Mouse (Mus musculus): Measurements from ENCODE around the gene Nynrin. TPM values are rescaled to one million over a fixed set of nuclear protein-coding genes. Genes with fewer than 3 reads are reported as not detected.

The Nynrin gene
- polyA plus RNA-seq, 1 experiment = 1.4 TPM

GRCm38 (mm10) chr14:55838740-55839139, 15.1 kb upstream of the Nynrin start:
- peaks cover 43% of the 10 kb centered on the region for H3K27me3 ChIP-seq (replicated peaks)
- peaks cover 23% of the 10 kb centered on the region for H3K4me1 ChIP-seq
- no peak overlapping the region for H3K4me3 ChIP-seq (replicated peaks)
- no peaks in the 10 kb centered on the region for H3K36me3 ChIP-seq (replicated peaks; ENCODE audit: low read length)
- H3K9me3 ChIP-seq = no peaks in the 10 kb centered on the region
- TF ChIP-seq GATA1 (IDR thresholded peaks at IDR 0.05; ENCODE audit: borderline replicate concordance, low read length) (no peak), FLI1 (IDR thresholded peaks at IDR 0.05; ENCODE audit: low read length) (no peak)

- Histone ChIP-seq H3K4me1 (peaks cover 18% of the 10 kb centered on the region), H3K4me3 (replicated peaks) (no peak overlapping the region), H3K27me3 (replicated peaks) (peaks cover 45% of the 10 kb centered on the region), H3K9me3 (no peaks in the 10 kb centered on the region), H3K36me3 (replicated peaks; ENCODE audit: low read length) (no peaks in the 10 kb centered on the region)
- TF ChIP-seq FLI1 (IDR thresholded peaks at IDR 0.05; ENCODE audit: low read length) = no peak
- TF ChIP-seq GATA1 (IDR thresholded peaks at IDR 0.05; ENCODE audit: borderline replicate concordance, low read length) = no peak
Measured at GRCm38 (mm10) chr14:55840853-55841366, 12.9 kb upstream of the Nynrin start.

- TF ChIP-seq FLI1 (IDR thresholded peaks at IDR 0.05; ENCODE audit: low read length) (no peak), GATA1 (IDR thresholded peaks at IDR 0.05; ENCODE audit: borderline replicate concordance, low read length) (no peak)
Measured at GRCm38 (mm10) chr14:55842794-55843193, 11.0 kb upstream of the Nynrin start.

GRCm38 (mm10) chr14:55845506-55846294, 8.1 kb upstream of the Nynrin start:
- Histone ChIP-seq H3K36me3 (replicated peaks; ENCODE audit: low read length) (no peaks in the 10 kb centered on the region), H3K27me3 (replicated peaks) (peaks cover 40% of the 10 kb centered on the region), H3K9me3 (no peaks in the 10 kb centered on the region), H3K4me3 (replicated peaks) (no peak overlapping the region), H3K4me1 (peaks cover 12% of the 10 kb centered on the region)
- no peak for TF ChIP-seq GATA1 (IDR thresholded peaks at IDR 0.05; ENCODE audit: borderline replicate concordance, low read length)
- no peak for TF ChIP-seq FLI1 (IDR thresholded peaks at IDR 0.05; ENCODE audit: low read length)

More at GRCm38 (mm10) chr14:55842794-55843193, 11.0 kb upstream of the Nynrin start:
- Histone ChIP-seq H3K36me3 (replicated peaks; ENCODE audit: low read length) (no peaks in the 10 kb centered on the region), H3K9me3 (no peaks in the 10 kb centered on the region), H3K27me3 (replicated peaks) (peaks cover 51% of the 10 kb centered on the region), H3K4me1 (peaks cover 18% of the 10 kb centered on the region), H3K4me3 (replicated peaks) (no peak overlapping the region)

GRCm38 (mm10) chr14:55850885-55851284, 2.9 kb upstream of the Nynrin start:
- no peaks in the 10 kb centered on the region for H3K9me3 ChIP-seq
- TF ChIP-seq FLI1 (IDR thresholded peaks at IDR 0.05; ENCODE audit: low read length) = no peak
- no peak for TF ChIP-seq GATA1 (IDR thresholded peaks at IDR 0.05; ENCODE audit: borderline replicate concordance, low read length)
- peaks cover 30% of the 10 kb centered on the region for H3K4me1 ChIP-seq
- no peak overlapping the region for H3K4me3 ChIP-seq (replicated peaks)
- H3K36me3 ChIP-seq (replicated peaks; ENCODE audit: low read length) = no peaks in the 10 kb centered on the region
- peaks cover 62% of the 10 kb centered on the region for H3K27me3 ChIP-seq (replicated peaks)

GRCm38 (mm10) chr14:55852646-55853551, 911 bp upstream of the Nynrin start:
- no peaks in the 10 kb centered on the region for H3K9me3 ChIP-seq
- peaks cover 40% of the 10 kb centered on the region for H3K4me1 ChIP-seq
- H3K27me3 ChIP-seq (replicated peaks) = peaks cover 58% of the 10 kb centered on the region
- no peak for TF ChIP-seq FLI1 (IDR thresholded peaks at IDR 0.05; ENCODE audit: low read length)
- TF ChIP-seq GATA1 (IDR thresholded peaks at IDR 0.05; ENCODE audit: borderline replicate concordance, low read length) = no peak
- no peak overlapping the region for H3K4me3 ChIP-seq (replicated peaks)
- H3K36me3 ChIP-seq (replicated peaks; ENCODE audit: low read length) = no peaks in the 10 kb centered on the region

GRCm38 (mm10) chr14:55854406-55855100, 743 bp downstream of the Nynrin start:
- no peaks in the 10 kb centered on the region for H3K9me3 ChIP-seq
- no peaks in the 10 kb centered on the region for H3K36me3 ChIP-seq (replicated peaks; ENCODE audit: low read length)
- peaks cover 62% of the 10 kb centered on the region for H3K27me3 ChIP-seq (replicated peaks)
- TF ChIP-seq FLI1 (IDR thresholded peaks at IDR 0.05; ENCODE audit: low read length) = no peak
- no peak for TF ChIP-seq GATA1 (IDR thresholded peaks at IDR 0.05; ENCODE audit: borderline replicate concordance, low read length)
- H3K4me1 ChIP-seq = peaks cover 43% of the 10 kb centered on the region
- peak overlapping the region; percentile 93 for H3K4me3 ChIP-seq (replicated peaks)

- Histone ChIP-seq H3K4me3 (replicated peaks) (peak overlapping the region; percentile 93), H3K9me3 (no peaks in the 10 kb centered on the region), H3K36me3 (replicated peaks; ENCODE audit: low read length) (no peaks in the 10 kb centered on the region), H3K4me1 (peaks cover 43% of the 10 kb centered on the region), H3K27me3 (replicated peaks) (peaks cover 59% of the 10 kb centered on the region)
- TF ChIP-seq FLI1 (IDR thresholded peaks at IDR 0.05; ENCODE audit: low read length) (no peak), GATA1 (IDR thresholded peaks at IDR 0.05; ENCODE audit: borderline replicate concordance, low read length) (no peak)
Measured at GRCm38 (mm10) chr14:55855101-55855561, 1.3 kb downstream of the Nynrin start.

- no peak for TF ChIP-seq GATA1 (IDR thresholded peaks at IDR 0.05; ENCODE audit: borderline replicate concordance, low read length)
- no peak for TF ChIP-seq FLI1 (IDR thresholded peaks at IDR 0.05; ENCODE audit: low read length)
- no peaks in the 10 kb centered on the region for H3K36me3 ChIP-seq (replicated peaks; ENCODE audit: low read length)
- H3K4me1 ChIP-seq = peaks cover 43% of the 10 kb centered on the region
- peaks cover 49% of the 10 kb centered on the region for H3K27me3 ChIP-seq (replicated peaks)
- H3K9me3 ChIP-seq = no peaks in the 10 kb centered on the region
- H3K4me3 ChIP-seq (replicated peaks) = no peak overlapping the region
Measured at GRCm38 (mm10) chr14:55857588-55857987, 3.8 kb downstream of the Nynrin start.

All from megakaryocyte, embryonic 14.5 days (primary cell).